Mouse (Mus musculus) neural tube, embryonic 12.5 days (tissue): ENCODE results near the gene Srrt. TPM values are rescaled to one million over a fixed set of nuclear protein-coding genes. Genes with fewer than 3 reads are reported as not detected.
A peak's percentile ranks its signal among the peaks of the same experiment; 100 is the strongest.

ENCODE experiments used
- ATAC-seq: fragments of 200-750 bp; cut with Nextera tagmentation; 2 replicates; pipeline ENCODE4 v1.8.0; 2017; ENCODE audit warnings: low read depth, mild to moderate bottlenecking, moderate TSS enrichment, moderate library complexity; ENCODE audit not compliant: low FRiP score
- H3K27ac ChIP-seq: fragments of 300-500 bp; sonication (generic); 2 replicates; pipeline ENCODE4 v1.5.1; 2016
- H3K27me3 ChIP-seq: fragments of 300-500 bp; sonication (generic); replicated peaks from 2 replicates; pipeline ENCODE4 v1.6.1; 2016; ENCODE audit warnings: mild to moderate bottlenecking
- H3K36me3 ChIP-seq: fragments of 300-500 bp; sonication (generic); 2 replicates; pipeline ENCODE4 v1.6.1; 2016; ENCODE audit warnings: mild to moderate bottlenecking
- H3K4me1 ChIP-seq: fragments of 300-500 bp; sonication (generic); 2 replicates; pipeline ENCODE4 v1.6.1; 2016
- H3K4me2 ChIP-seq: fragments of 300-500 bp; sonication (generic); replicated peaks from 2 replicates; pipeline ENCODE4 v1.6.1; 2016; ENCODE audit warnings: mild to moderate bottlenecking
- H3K4me3 ChIP-seq: fragments of 300-500 bp; sonication (generic); 2 replicates; pipeline ENCODE4 v1.5.1; 2016
- H3K9ac ChIP-seq: fragments of 300-500 bp; sonication (generic); 2 replicates; pipeline ENCODE4 v1.6.1; 2016; ENCODE audit warnings: mild to moderate bottlenecking
- H3K9me3 ChIP-seq: fragments of 300-500 bp; sonication (generic); 2 replicates; pipeline ENCODE4 v1.6.1; 2016; ENCODE audit warnings: mild to moderate bottlenecking
- WGBS: fragments of 180-500 bp; shearing (Covaris S2); methylation state at CpG from one replicate; pipeline ENCODE4 v1.1.7; 2016; 5-methylcytosine and 5-hydroxymethylcytosine counted together
- microRNA-seq: library from miRNA; unstranded; fragments of <30 nt; microRNA quantifications from one replicate; pipeline ENCODE4, GENCODE M21; 2017
- polyA plus RNA-seq: library from polyadenylated mRNA; unstranded; fragments of >200 nt; fragmentation: Nextera tagmentation; extraction: Ambion mirVana; gene quantifications from 2 replicates; pipeline ENCODE4 v1.2.1, GENCODE M21; 2016

The Srrt gene
- polyA plus RNA-seq, 1 experiment from 2014 or later, result 155 TPM

DNA sequence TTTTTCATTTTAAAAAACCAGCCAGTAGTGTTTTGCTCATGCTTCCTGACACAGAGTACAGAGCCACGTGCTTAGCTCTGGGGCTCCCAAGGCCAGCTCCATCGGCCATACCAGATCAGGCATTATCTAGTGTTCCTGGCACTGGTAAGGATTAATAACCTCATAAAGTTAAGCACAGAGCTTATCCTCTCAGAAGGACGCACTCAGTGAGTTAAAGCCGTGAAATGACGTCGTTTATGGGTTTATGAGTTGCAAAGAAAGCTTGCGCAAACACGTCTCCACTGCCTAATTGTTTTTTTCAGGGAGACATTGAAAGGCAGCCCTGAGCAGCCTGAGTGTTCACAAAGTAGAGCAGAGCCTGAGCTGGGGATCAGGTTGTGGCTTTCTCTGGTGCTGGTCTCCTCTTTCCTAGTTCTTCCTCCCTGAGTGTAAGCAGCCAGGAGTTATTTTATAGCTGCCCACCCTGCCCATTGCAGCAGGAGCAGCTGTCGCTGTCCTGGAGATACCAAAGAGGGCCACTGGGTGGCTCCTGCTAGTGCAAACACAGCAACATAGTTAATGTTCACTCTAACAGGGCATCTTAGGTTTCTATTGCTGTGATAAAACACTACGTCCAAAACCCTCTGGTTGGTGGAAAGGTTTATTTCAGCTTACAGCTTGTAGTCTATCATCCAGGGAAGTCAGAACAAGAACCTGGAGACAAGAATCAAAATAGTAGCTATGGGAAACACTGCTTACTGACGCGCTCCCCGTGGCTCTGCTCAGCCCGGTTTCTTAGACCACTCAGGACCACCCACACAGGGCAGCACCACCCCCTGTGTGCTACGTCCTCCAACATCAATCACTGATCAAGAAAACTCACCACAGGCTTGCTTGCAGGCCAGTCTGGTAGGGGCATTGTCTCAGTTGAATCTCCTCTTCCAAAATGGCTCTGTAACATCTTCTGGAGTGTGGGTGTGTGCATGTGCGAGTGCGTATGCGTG, 29.8 kb downstream of the Srrt start:
- H3K9me3 ChIP-seq, result 0 out of 2 replicates have a peak, but pooled peaks cover 4% of the 10 kb centered on the region
- H3K36me3 ChIP-seq, result no peaks in the 10 kb centered on the region
- H3K4me2 ChIP-seq, result peak overlapping the region; percentile 36
- H3K9ac ChIP-seq, result no peak overlapping the region
- 28% methylated on average over 18 of the region's 18 CpGs for WGBS
- H3K27ac ChIP-seq, result no peak overlapping the region
- 0 out of 2 replicates have a peak, but pooled peaks have one; percentile 41 for ATAC-seq
- H3K27me3 ChIP-seq, result no peaks in the 10 kb centered on the region
- peaks cover 3% of the 10 kb centered on the region; the same call in 1 of the 2 replicates for H3K4me1 ChIP-seq
- no peak overlapping the region for H3K4me3 ChIP-seq

DNA sequence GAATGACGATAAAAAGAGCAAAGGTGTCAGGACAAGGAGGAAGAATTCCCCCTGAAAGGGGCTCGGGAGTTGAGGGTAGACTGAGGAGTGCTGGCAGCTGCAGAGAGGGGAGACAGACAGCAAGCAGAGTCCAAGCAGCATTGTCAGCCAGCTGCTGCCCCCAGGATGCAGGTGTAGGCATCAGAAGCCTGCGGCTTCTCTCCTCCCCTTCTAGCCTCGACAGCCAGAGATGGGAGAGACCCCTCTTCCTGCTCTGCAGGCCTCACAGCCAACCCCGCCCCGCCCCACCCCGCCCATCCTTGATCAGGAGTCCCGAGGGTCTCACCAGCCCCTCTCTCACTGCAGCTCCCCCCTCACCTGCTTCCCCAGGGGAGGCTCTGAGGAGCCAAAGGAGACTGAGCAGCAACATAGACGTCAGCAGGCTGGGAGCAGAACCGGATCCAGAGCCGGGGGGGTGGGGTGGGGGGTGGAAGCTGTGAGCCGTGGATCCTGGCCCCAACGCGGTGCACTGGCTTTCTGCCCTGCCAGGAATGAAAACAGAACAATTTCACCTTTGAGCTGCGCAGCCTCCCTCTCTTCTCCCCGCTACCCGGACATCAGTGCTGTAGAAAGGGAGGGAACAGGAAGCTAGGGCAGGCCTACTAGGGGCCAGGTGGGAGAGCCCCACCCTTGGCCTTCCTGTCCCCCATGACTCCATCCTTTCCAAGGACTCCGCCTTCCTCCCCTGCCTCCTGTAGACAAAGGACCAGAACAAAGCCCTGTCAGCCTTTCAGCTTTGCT, 39.2 kb downstream of the Srrt start:
- H3K36me3 ChIP-seq, result no peaks in the 10 kb centered on the region
- no peak overlapping the region for H3K4me3 ChIP-seq
- ATAC-seq, result no peak
- H3K9me3 ChIP-seq, result 0 out of 2 replicates have a peak, but pooled peaks cover 4% of the 10 kb centered on the region
- peaks cover 5% of the 10 kb centered on the region; the same call in 1 of the 2 replicates for H3K4me1 ChIP-seq
- peak overlapping the region; percentile 14; the same call in 1 of the 2 replicates for H3K4me2 ChIP-seq
- 45% methylated on average over 17 of the region's 18 CpGs for WGBS
- no peak overlapping the region for H3K27ac ChIP-seq
- H3K9ac ChIP-seq, result no peak overlapping the region
- H3K27me3 ChIP-seq, result no peaks in the 10 kb centered on the region

DNA sequence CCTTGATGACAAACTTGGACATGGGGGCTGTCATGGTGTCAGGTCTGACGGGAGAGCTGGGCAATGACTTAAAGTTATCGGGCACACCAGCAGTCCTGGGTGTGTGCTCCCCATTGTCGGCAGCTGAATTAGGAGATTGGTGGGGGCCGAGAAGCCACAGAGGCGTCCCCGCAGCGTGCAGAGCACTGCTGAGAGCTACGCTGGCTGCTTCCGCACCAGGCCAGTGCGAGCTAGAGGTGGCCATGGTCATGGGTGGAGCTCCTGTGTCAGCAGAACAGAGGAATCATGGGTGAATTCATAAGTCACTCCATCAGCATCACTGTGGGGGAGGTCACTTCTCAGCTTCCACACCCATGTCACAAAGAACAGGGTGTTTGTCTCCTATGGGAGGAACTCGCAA, 42.7 kb downstream of the Srrt start:
- Histone ChIP-seq H3K27me3 (no peaks in the 10 kb centered on the region), H3K27ac (no peak overlapping the region), H3K4me1 (peaks cover 5% of the 10 kb centered on the region; the same call in 1 of the 2 replicates), H3K9ac (no peak overlapping the region), H3K4me2 (no peak overlapping the region), H3K4me3 (no peak overlapping the region), H3K36me3 (no peaks in the 10 kb centered on the region), H3K9me3 (no peaks in the 10 kb centered on the region)
- no peak for ATAC-seq
- 93% methylated on average over 11 of the region's 11 CpGs for WGBS

DNA sequence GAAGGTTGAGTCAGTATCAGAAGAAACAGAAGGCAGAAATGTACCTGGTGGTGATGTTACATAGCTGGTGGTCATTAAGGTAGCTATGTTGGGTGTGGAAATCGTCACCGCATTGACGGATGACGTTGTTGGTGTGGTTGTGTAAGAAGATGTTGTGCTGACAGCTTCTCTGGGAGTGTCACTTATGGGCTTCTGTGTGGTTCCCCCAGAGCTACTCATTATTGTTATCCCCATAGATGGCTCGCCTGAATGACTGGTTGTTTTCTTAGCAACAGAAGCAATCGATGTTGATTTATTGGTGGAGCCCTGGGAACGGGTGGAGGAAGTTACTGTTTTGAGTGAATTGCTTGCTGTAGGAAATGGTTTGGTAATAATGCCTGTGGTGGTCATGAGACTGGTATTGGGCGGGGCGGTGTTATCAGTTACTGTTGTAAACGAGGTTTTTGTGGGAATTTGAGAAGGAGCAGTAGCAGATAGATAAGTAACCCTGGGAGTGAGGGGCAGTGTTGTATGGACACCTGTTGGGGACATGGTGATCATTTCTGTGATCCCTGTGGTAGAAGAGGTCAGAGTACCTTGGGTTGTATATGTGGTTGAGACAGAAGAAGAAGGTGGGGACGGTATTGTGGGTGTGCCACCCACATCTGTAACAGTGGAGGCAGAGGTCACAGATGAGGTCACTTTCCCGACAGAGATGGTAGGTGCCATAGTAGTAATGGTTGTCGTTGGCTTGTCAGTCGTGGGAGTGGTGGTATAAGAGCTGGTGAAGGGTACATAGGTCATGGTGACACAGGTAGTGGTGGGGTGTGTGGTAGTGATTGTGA, 43.4 kb downstream of the Srrt start:
- no peak overlapping the region for H3K9ac ChIP-seq
- H3K4me1 ChIP-seq, result peaks cover 5% of the 10 kb centered on the region; the same call in 1 of the 2 replicates
- H3K9me3 ChIP-seq, result no peaks in the 10 kb centered on the region
- H3K4me3 ChIP-seq, result no peak overlapping the region
- no peak for ATAC-seq
- no peak overlapping the region for H3K4me2 ChIP-seq
- WGBS, result 77% methylated on average over 14 of the region's 14 CpGs
- H3K27ac ChIP-seq, result no peak overlapping the region
- no peaks in the 10 kb centered on the region for H3K36me3 ChIP-seq
- no peaks in the 10 kb centered on the region for H3K27me3 ChIP-seq

Small RNAs within 50 kb of the gene (microRNA-seq; reads per million reads assigned to microRNA genes)
- gene Mir7036, result 0.87 reads per million
- gene Mir8116, result not detected

Other genes with a start within 250 kb of the Srrt start
- gene Serpine1, start 235.4 kb downstream of the Srrt start, polyA plus RNA-seq, result 0.11 and 0.23 TPM in 2 replicates
- 4.3 and 5.3 TPM in 2 replicates for gene Trim56, start 191.5 kb downstream of the Srrt start, polyA plus RNA-seq
- gene Muc3, start 158.4 kb downstream of the Srrt start, polyA plus RNA-seq, result not detected in 2 replicates
- gene Muc3a, start 95.3 kb downstream of the Srrt start, polyA plus RNA-seq, result not detected in 2 replicates
- 20.6 and 23.5 TPM in 2 replicates for gene Ache, start 20.2 kb downstream of the Srrt start, polyA plus RNA-seq
- gene Ufsp1, start 13.0 kb downstream of the Srrt start, polyA plus RNA-seq, result 11.4 and 11.6 TPM in 2 replicates
- 31.7 and 36.2 TPM in 2 replicates for gene Trip6, start 6.7 kb upstream of the Srrt start, polyA plus RNA-seq
- gene Slc12a9, start 25.9 kb upstream of the Srrt start, polyA plus RNA-seq, result 24.4 and 25.1 TPM in 2 replicates
- gene Ephb4, start 42.4 kb upstream of the Srrt start, polyA plus RNA-seq, result 25.6 and 28.1 TPM in 2 replicates
- 0.04 and 0.09 TPM in 2 replicates for gene Zan, start 169.4 kb upstream of the Srrt start, polyA plus RNA-seq
- gene Pop7, start 194.8 kb upstream of the Srrt start, polyA plus RNA-seq, result 65.4 and 71.0 TPM in 2 replicates
- 17.6 and 19.4 TPM in 2 replicates for gene Gigyf1, start 210.9 kb upstream of the Srrt start, polyA plus RNA-seq
- gene Epo, start 225.6 kb upstream of the Srrt start, polyA plus RNA-seq, result not detected in 2 replicates
- 468 and 494 TPM in 2 replicates for gene Gnb2, start 225.8 kb upstream of the Srrt start, polyA plus RNA-seq
- 109 and 118 TPM in 2 replicates for gene Actl6b, start 245.8 kb upstream of the Srrt start, polyA plus RNA-seq